Mouse (Mus musculus): ENCODE measurements around the gene Rpl28.

GRCm38 (mm10) chr7:4744886-4745285, 47.8 kb upstream of the Rpl28 start:
- TF ChIP-seq POLR2A (IDR thresholded peaks at IDR 0.05; ENCODE audit: low read depth, low read length) (no peak), EP300 (IDR thresholded peaks at IDR 0.05; ENCODE audit: low read length) (no peak), TBP (conservative IDR thresholded peaks at IDR 0.05; ENCODE audit: low read depth, low read length) (no peak), ELF1 (IDR thresholded peaks at IDR 0.05; ENCODE audit: low read depth, low read length) (no peak), TCF12 (IDR thresholded peaks at IDR 0.05; ENCODE audit: low read depth, low read length) (no peak), ZC3H11A (IDR thresholded peaks at IDR 0.05; ENCODE audit: low read depth, low read length) (no peak), USF1 (IDR thresholded peaks at IDR 0.05; ENCODE audit: low read depth, low read length) (no peak)

All from CH12.LX (cell line).